Mouse (Mus musculus) hindbrain, embryonic 10.5 days (tissue): ENCODE measurements around the gene Lgr4. TPM values are rescaled to one million over a fixed set of nuclear protein-coding genes. Genes with fewer than 3 reads are reported as not detected.
A peak's percentile ranks its signal among the peaks of the same experiment; 100 is the strongest.

ENCODE experiments used
- DNase-seq: peaks from one replicate; pipeline ENCODE4 v3.0.0-alpha.2; 2017; ENCODE audit warnings: low spot score
- H3K27ac ChIP-seq: fragments of 300-500 bp; sonication (generic); 2 replicates; pipeline ENCODE4 v1.5.1; 2016; ENCODE audit warnings: mild to moderate bottlenecking, moderate library complexity
- H3K27me3 ChIP-seq: fragments of 300-500 bp; sonication (generic); 2 replicates; pipeline ENCODE4 v1.6.1; 2016; ENCODE audit warnings: mild to moderate bottlenecking; ENCODE audit not compliant: poor library complexity, insufficient read depth, severe bottlenecking
- H3K36me3 ChIP-seq: fragments of 300-500 bp; sonication (generic); 2 replicates; pipeline ENCODE4 v1.6.1; 2016; ENCODE audit warnings: mild to moderate bottlenecking, moderate library complexity
- H3K4me1 ChIP-seq: fragments of 300-500 bp; sonication (generic); replicated peaks from 2 replicates; pipeline ENCODE4 v1.6.1; 2016; ENCODE audit warnings: mild to moderate bottlenecking
- H3K4me3 ChIP-seq: fragments of 300-500 bp; sonication (generic); 2 replicates; pipeline ENCODE4 v1.5.1; 2016; ENCODE audit warnings: mild to moderate bottlenecking, moderate library complexity
- H3K9me3 ChIP-seq: fragments of 300-500 bp; sonication (generic); 2 replicates; pipeline ENCODE4 v1.6.1; 2016; ENCODE audit warnings: mild to moderate bottlenecking, moderate library complexity
- WGBS: fragments of 180-500 bp; shearing (Covaris S2); methylation state at CpG from one replicate; pipeline ENCODE4 v1.1.7; 2016; 5-methylcytosine and 5-hydroxymethylcytosine counted together
- polyA plus RNA-seq: library from polyadenylated mRNA; unstranded; fragments of >200 nt; fragmentation: Nextera tagmentation; extraction: Ambion mirVana; gene quantifications from 2 replicates; pipeline ENCODE4 v1.2.1, GENCODE M21; 2016

Lgr4 gene
- polyA plus RNA-seq, 1 experiment from 2014 or later = 13.0 TPM

DNA sequence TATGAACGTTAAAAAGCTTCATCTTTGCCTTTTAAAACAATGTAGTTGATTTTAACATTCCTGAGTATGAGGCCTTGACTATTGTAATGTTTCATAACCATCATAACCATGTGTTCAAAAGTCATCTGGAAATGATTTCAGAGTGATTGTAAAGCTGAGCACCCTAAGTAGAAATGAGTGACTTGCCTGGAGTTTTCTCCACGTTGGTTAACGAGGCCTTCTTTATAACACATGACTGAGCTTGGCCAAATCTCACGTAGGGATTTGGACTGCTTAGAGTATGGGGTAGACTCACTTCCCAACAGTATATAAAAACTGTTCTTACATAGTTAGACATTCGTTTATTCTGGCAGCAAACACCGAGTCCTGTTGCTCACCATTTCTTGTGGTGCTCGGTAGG, 55.5 kb downstream of the Lgr4 start:
- no peak for DNase-seq
- Histone ChIP-seq H3K9me3 (no peaks in the 10 kb centered on the region), H3K4me3 (no peak overlapping the region), H3K27me3 (no peaks in the 10 kb centered on the region), H3K36me3 (peaks cover 19% of the 10 kb centered on the region), H3K27ac (no peak overlapping the region), H3K4me1 (peaks cover 16% of the 10 kb centered on the region)
- WGBS = 89% methylated on average over 7 of the region's 7 CpGs

- DNase-seq = no peak
- Histone ChIP-seq H3K4me3 (no peak overlapping the region), H3K27ac (no peak overlapping the region), H3K4me1 (peaks cover 8% of the 10 kb centered on the region), H3K36me3 (peaks cover 19% of the 10 kb centered on the region), H3K9me3 (no peaks in the 10 kb centered on the region), H3K27me3 (no peaks in the 10 kb centered on the region)
- WGBS = 96% methylated on average over 7 of the region's 7 CpGs
These were observed 57.4 kb downstream of the Lgr4 start for GRCm38 (mm10) chr2:109974807-109975206.

DNA sequence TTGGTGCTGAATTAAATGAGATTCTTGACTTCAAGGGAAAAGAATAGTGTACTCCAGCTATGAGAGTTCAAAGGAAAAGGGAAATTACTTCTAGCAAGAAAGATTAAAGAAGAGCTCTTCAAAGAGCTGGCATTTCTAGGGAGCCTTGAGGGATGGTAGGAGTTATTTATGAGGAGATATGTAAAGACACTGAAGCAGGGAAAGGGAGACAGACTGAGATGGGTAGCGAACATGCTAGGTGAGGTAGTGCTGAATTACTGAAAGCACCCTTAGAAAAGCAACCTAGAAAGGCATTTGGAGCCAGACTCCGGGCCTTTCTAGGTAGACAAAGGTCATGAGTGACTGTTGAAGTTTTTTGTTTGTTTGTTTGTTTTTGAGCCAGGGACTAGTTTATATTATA, 58.7 kb downstream of the Lgr4 start:
- H3K4me1 ChIP-seq = no peaks in the 10 kb centered on the region; the same call in 1 of the 2 replicates
- no peaks in the 10 kb centered on the region for H3K27me3 ChIP-seq
- H3K9me3 ChIP-seq = no peaks in the 10 kb centered on the region
- 90% methylated on average over 2 of the region's 2 CpGs for WGBS
- DNase-seq = no peak
- H3K27ac ChIP-seq = no peak overlapping the region
- H3K36me3 ChIP-seq = peaks cover 19% of the 10 kb centered on the region
- H3K4me3 ChIP-seq = no peak overlapping the region

GRCm38 (mm10) chr2:109977322-109977721, 59.9 kb downstream of the Lgr4 start:
- Histone ChIP-seq H3K9me3 (no peaks in the 10 kb centered on the region), H3K27me3 (no peaks in the 10 kb centered on the region), H3K4me1 (no peaks in the 10 kb centered on the region), H3K4me3 (no peak overlapping the region), H3K27ac (no peak overlapping the region), H3K36me3 (peaks cover 19% of the 10 kb centered on the region)
- WGBS = 88% methylated on average over 6 of the region's 6 CpGs
- DNase-seq = no peak

DNA sequence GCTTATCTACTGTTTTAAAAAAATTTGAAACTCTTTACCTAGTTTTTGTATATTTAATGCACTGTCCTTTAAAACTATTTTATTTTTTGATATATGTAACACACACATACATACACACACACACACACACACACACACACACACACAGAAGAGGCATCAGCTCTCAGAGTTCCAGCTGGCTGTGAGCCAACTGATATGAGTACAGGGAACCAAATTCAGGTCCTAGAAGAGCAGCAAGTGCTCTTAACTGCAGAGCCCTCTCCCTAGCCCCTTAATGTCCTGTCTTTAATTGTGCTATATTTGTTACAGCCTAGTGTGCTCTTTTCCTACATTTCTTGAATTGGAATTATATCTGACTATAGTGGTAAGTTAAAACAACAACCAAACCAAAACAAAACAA, 61.8 kb downstream of the Lgr4 start:
- no peak overlapping the region for H3K4me3 ChIP-seq
- peaks cover 19% of the 10 kb centered on the region for H3K36me3 ChIP-seq
- H3K27me3 ChIP-seq = no peaks in the 10 kb centered on the region
- no peak for DNase-seq
- H3K4me1 ChIP-seq = no peaks in the 10 kb centered on the region
- H3K27ac ChIP-seq = no peak overlapping the region
- H3K9me3 ChIP-seq = no peaks in the 10 kb centered on the region

DNA sequence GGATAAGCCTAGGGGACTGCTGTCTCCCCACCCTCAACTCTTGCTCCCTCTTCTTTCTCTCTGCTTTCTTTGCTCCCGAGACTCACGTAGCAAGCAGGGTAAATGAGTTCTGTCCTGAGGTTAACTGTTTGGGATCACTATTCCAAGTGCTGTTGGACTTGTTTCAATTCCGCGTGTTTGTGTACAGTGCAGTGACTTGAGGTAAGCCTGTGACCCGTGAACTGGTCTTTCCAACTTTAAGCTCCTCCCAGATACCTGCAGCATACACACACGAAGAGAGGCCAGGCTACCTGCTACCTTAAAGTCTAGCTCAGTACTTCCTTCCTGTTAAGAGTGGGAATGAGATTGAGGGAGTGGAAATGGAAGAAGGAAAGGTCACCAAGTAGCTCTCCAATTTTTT, 66.0 kb downstream of the Lgr4 start:
- DNase-seq = no peak

GRCm38 (mm10) chr2:109984930-109985329, 67.5 kb downstream of the Lgr4 start:
- Histone ChIP-seq H3K4me1 (peaks cover 53% of the 10 kb centered on the region), H3K27me3 (no peaks in the 10 kb centered on the region), H3K27ac (0 out of 2 replicates have a peak overlapping the region, but pooled peaks have one; percentile 53), H3K9me3 (no peaks in the 10 kb centered on the region), H3K4me3 (no peak overlapping the region), H3K36me3 (peaks cover 11% of the 10 kb centered on the region; the same call in 1 of the 2 replicates)
- DNase-seq = no peak
- 79% methylated on average over 1 of the region's 1 CpGs for WGBS

More for the DNA sequence above, 66.0 kb downstream of the Lgr4 start:
- 91% methylated on average over 6 of the region's 6 CpGs for WGBS
- Histone ChIP-seq H3K4me1 (peaks cover 38% of the 10 kb centered on the region), H3K27ac (no peak overlapping the region), H3K36me3 (peaks cover 11% of the 10 kb centered on the region; the same call in 1 of the 2 replicates), H3K9me3 (no peaks in the 10 kb centered on the region), H3K27me3 (no peaks in the 10 kb centered on the region), H3K4me3 (no peak overlapping the region)

DNA sequence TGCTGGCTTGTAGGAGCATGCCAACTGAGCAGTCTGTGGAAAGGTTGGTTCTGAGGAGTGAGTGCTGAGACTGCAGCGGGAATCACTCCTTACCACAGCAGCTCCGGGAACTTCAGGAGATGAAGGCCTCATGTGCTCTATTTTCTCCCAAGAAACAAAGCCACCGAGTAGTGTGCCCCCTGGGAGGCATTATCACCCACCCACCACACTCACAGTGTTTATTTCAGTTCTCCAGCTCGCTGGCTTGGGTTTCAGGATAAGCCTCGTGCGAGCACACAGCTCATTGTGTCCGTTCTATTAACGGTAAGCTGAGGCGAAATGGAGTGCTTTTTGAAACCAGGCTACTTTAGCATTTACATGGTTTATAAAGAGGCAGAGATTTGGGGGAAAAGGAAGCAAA, 68.1 kb downstream of the Lgr4 start:
- H3K4me3 ChIP-seq = no peak overlapping the region
- WGBS = 63% methylated on average over 9 of the region's 9 CpGs
- no peaks in the 10 kb centered on the region for H3K9me3 ChIP-seq
- DNase-seq = no peak
- peak overlapping the region; percentile 53 for H3K27ac ChIP-seq
- H3K4me1 ChIP-seq = peaks cover 58% of the 10 kb centered on the region
- H3K36me3 ChIP-seq = peaks cover 11% of the 10 kb centered on the region; the same call in 1 of the 2 replicates
- H3K27me3 ChIP-seq = no peaks in the 10 kb centered on the region

DNA sequence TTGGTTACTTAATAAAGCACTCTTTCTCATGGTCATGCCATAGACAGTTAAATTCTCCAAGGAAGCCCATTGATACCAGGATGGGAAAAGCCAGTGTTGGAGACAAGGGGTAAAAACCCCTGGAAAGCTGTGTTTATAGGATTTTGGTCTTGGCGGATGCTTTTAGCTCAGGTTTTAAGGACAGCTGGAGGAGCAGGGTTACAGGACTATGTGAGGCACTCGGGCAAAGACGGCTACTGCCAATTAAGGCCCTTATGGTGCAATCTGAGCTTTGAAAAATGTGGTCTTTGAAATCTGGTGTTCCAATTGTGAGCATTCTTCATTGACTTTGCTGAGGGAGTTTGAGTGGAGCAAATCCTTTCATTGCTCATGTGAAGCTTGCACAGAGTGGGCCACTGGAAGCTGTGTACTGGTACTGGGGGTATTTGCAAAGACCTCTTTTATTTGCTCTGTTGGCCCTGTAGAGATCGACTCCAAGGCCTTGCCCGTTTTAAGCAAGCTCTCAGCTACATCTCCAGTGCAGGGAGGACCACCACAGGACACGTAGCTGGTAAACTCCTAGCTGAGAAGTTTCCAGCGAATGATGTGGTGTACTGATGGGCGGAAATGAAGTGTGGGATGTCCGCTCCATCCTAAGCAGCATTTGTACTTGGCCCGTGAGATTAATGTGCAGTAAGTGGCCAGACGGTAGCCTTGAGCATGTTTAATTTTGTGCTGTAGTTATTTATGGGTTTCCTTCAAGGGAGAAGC, 68.8 kb downstream of the Lgr4 start:
- no peaks in the 10 kb centered on the region for H3K27me3 ChIP-seq
- peaks cover 11% of the 10 kb centered on the region; the same call in 1 of the 2 replicates for H3K36me3 ChIP-seq
- no peak overlapping the region for H3K4me3 ChIP-seq
- no peaks in the 10 kb centered on the region for H3K9me3 ChIP-seq
- peak overlapping the region; percentile 45; the same call in 1 of the 2 replicates for H3K27ac ChIP-seq
- no peak for DNase-seq
- 88% methylated on average over 11 of the region's 11 CpGs for WGBS
- H3K4me1 ChIP-seq = peaks cover 61% of the 10 kb centered on the region

- 72% methylated on average over 5 of the region's 5 CpGs for WGBS
- Histone ChIP-seq H3K4me3 (no peak overlapping the region), H3K27me3 (no peaks in the 10 kb centered on the region), H3K36me3 (peaks cover 11% of the 10 kb centered on the region; the same call in 1 of the 2 replicates), H3K27ac (peak overlapping the region; percentile 74; the same call in 1 of the 2 replicates), H3K4me1 (peaks cover 69% of the 10 kb centered on the region), H3K9me3 (no peaks in the 10 kb centered on the region)
- no peak for DNase-seq
These were observed 70.5 kb downstream of the Lgr4 start for GRCm38 (mm10) chr2:109987946-109988345.

GRCm38 (mm10) chr2:109989196-109989595, 71.7 kb downstream of the Lgr4 start:
- no peaks in the 10 kb centered on the region for H3K9me3 ChIP-seq
- H3K4me1 ChIP-seq = peaks cover 69% of the 10 kb centered on the region
- 0 out of 2 replicates have a peak overlapping the region, but pooled peaks have one; percentile 9 for H3K4me3 ChIP-seq
- 8% methylated on average over 3 of the region's 3 CpGs for WGBS
- peaks cover 11% of the 10 kb centered on the region; the same call in 1 of the 2 replicates for H3K36me3 ChIP-seq
- no peaks in the 10 kb centered on the region for H3K27me3 ChIP-seq
- peak overlapping the region; percentile 74 for H3K27ac ChIP-seq
- peak; percentile 28 for DNase-seq

DNA sequence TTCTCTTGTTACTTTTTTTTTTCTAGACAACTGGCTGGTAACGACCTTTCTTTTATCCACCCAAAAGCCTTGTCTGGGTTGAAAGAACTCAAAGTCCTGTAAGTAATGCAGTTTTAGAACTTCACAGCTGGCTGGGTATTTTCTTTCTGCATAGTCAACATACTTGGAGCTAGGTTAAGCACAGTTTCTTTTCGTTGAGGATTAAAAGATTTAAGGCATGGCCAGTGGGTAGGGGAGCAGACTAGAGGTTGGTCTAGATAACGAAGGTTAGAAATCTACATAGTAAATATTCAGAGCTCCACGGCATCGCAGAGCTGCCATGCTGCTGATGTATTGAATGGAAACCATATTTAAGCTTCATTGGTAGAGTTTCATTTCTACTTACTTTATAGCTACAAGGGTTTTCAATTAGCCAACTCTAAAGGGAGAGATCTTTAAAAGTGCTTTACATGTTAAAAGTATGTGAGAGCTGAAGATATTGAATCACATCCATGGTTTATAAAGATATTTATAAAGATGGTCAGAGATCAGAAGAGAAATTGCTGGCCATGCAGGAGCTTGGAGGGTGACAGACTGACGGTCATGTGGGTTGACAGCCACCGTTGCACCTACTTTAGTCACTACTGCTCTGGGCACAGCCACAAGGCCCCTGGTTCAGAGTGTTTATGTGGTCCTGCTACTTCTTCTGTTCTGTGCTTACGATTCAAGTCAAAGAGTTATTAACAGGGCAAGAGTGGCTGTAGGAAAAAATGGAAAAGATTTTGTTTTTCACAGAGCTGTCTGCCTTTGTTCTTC, 72.4 kb downstream of the Lgr4 start:
- H3K9me3 ChIP-seq = no peaks in the 10 kb centered on the region
- H3K4me3 ChIP-seq = no peak overlapping the region
- peaks cover 72% of the 10 kb centered on the region for H3K4me1 ChIP-seq
- WGBS = 50% methylated on average over 8 of the region's 8 CpGs
- H3K27me3 ChIP-seq = no peaks in the 10 kb centered on the region
- H3K27ac ChIP-seq = peak overlapping the region; percentile 57
- peaks cover 8% of the 10 kb centered on the region; the same call in 1 of the 2 replicates for H3K36me3 ChIP-seq
- no peak for DNase-seq

DNA sequence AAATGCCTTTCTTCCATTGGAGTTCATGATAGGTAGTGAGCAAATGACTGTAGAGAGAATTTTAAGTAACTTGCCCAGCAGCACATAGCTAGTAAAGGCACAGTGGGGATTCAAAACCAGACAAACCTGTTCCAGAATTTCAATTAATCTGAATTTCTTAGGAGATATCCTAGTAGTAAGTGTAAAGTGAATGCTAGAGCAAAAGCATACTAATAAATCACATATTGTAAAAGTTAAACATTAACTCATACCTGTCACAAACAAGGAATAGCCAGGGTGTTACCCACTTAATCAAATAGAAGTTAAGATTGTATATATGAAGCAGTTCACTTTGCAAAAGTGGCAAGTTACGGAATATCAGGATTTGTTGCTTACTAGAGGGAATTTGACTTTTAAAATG, 74.3 kb downstream of the Lgr4 start:
- Histone ChIP-seq H3K27ac (no peak overlapping the region), H3K4me3 (no peak overlapping the region), H3K27me3 (no peaks in the 10 kb centered on the region), H3K4me1 (peaks cover 55% of the 10 kb centered on the region), H3K36me3 (no peaks in the 10 kb centered on the region), H3K9me3 (no peaks in the 10 kb centered on the region)
- no peak for DNase-seq
- 88% methylated on average over 1 of the region's 1 CpGs for WGBS
